Mouse (Mus musculus): ENCODE results near the gene Gm7876.
"Not testable (repeated sequence)": the region's sequence is repeated elsewhere in the genome, so short reads cannot be mapped to it uniquely, and the experiment has no call there.

Gm7876 gene

GRCm38 (mm10) chr14:4708938-4709337 is at the start of gene Gm7876:
Gm7876 (plus strand) TSS chr14:4709238.
- DNase-seq: not testable (repeated sequence)

DNA sequence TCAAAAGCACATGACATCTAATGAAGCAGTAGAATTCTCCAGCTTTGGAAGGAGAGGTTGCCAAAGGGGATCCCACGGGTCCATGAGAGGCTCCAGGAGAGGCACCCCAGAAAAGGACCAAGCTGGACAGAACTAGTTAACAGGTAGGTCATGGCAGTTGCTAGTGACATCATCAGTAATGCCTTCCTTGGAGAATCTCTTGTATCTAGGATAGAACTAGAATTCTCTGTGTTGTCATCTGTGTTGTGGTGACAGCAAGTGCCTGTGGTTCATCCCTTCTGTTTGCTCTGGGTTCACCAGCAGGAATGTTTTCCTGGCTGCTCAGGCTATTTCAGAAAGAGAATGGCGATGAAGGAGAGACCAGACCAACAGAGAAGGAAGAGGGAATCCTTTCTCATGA is 45.1 kb upstream of the Gm7876 start, which contains the start of gene Gm3239:
Gene Gm3239 (plus strand): TSS at position 301 of the 400 bp plus-strand sequence.
- not testable (repeated sequence) for DNase-seq

DNA sequence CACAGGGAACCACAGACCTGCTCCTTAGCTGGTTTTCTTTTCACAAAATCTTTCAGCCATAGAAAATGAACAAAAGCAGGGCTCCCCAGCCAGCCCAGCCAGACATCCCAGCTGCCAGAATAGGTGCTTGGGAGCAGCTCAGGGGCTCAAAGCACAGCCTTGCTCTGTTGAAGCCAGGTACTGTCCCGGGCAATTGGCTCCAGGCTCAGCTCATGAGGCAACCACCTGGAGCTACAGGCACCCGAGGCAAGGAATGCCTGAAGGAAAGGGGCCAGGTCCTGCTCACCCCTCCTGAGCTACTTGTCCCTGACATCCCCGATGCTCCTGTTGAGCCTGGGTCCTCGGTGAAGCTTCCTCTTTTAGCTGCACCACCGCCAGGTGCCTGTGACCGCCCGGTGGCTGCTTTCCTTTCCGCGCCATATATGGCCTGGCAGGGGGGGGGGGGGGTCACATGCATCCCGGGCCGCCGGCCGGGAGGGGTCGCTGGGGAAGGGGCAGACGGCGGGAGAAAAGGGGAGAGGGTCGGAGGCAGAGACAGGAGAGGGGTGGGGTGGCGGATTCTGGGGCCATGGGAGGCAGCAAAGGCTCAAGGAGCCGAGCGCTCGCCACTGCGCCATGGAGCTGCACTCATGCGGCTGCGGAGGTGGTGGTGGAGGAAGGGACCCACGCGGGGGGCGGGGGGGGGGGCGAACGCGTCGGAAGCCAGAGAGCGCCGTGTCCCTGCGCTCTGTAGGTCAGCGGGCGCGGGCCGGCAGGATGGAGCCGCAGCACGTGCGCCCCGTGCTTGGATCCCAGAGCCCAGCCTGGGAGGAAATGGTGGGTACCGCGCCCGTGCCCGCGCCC is 17.2 kb downstream of the Gm7876 start, which contains the start of gene Gm3252:
Gene Gm3252 (plus strand): TSS at position 738 of the 843 bp plus-strand sequence.
- DNase-seq: not testable (repeated sequence)
